Mouse (Mus musculus): Measurements from ENCODE around the gene Ifi35.
"Not testable (repeated sequence)": the region's sequence is repeated elsewhere in the genome, so short reads cannot be mapped to it uniquely, and the experiment has no call there.

GRCm38 (mm10) chr11:101476361-101476760 is 28.2 kb downstream of the Ifi35 start:
- not testable (repeated sequence) for TF ChIP-seq CTCF (IDR thresholded peaks at IDR 0.05; ENCODE audit: extremely low read depth, insufficient read depth, insufficient read length, insufficient replicate concordance); POLR2A (IDR thresholded peaks at IDR 0.05; ENCODE audit: low read depth, low read length)

Data from spleen, adult 2 months (tissue).